Mouse (Mus musculus): Measurements from ENCODE around the gene Cltc.

The Cltc gene

GRCm38 (mm10) chr11:86647706-86648447 lies 109.5 kb downstream of the Cltc start:
- no peak for DNase-seq (ENCODE audit: low spot score in 2 of 2)

DNA sequence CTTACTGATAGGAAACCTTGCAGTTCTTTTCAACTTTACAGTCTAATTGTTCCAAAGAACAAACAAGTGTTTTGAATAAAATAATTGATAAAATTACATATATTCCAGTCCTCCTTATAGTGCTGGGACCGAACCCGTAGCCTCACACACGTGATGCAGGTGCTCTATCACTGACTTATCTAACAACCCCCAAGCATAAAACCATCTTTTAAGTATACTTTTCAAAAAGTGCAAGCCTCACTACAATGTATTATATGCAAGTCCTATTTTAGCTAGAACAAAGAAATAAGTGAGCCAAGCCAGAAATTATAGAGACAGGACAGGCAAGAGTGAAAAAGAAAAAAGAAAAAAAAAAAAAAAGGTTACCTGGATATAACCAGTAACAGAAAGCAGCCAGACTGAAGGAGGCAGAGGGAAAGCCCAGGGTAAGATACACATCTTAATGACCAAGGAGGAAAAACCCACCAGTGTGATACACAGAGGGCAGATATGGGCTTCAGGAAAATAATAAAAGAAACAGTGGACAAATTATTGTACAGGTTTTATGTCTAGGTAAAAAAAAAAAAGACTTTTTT lies 110.4 kb downstream of the Cltc start:
- no peak for DNase-seq (ENCODE audit: low spot score in 2 of 2)

DNA sequence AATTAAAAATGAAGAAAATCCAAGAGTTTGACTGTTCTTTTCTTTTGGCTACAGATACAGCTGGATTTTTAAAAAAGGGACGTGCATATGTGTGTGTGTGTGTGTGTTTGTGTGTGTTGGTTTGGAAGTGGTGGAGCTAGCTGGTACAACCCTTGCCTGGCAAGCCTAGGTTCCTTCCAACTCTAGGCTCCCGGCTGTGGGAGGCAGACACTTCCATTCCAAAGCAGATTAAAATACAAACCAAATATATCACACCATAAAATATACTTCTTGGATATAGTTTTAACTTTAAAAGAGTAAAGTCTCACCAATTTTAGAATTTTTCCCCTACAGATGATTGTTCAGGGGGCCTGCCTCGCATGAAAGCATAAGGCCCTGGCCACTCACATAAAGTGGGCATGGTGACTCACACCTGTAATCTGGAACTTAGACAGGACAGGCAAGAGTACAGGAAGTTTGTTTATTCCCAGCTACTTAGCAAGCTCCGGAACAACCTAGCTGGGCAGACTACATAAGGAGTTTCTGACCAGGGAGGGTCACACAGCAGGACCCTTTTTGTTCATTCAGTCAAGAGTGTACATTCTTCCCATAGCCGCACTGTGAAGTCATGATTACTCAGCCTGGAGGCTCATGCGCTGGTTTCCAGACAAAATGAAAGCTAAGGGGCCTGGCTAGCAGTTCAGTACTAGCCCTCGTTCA lies 111.1 kb downstream of the Cltc start:
- no peak for DNase-seq (ENCODE audit: low spot score in 2 of 2)

- DNase-seq (ENCODE audit: low spot score in 2 of 2): no peak
Observed at GRCm38 (mm10) chr11:86644553-86644952, 112.8 kb downstream of the Cltc start.

Measured in left cerebral cortex, adult 9 months (tissue).